Mouse (Mus musculus) midbrain, postnatal 0 days (tissue): ENCODE measurements at regions not wholly inside any gene's neighbourhood (a gene's known extent, or its start where the extent isn't known, plus 50 kb on each side); places are given as distances from the start of the nearest gene placed in this dataset.

Source experiments
- ATAC-seq: fragments of 200-750 bp; cut with Nextera tagmentation; 2 replicates; pipeline ENCODE4 v1.8.0; 2017; ENCODE audit warnings: moderate number of reproducible peaks, mild to moderate bottlenecking, moderate TSS enrichment, moderate library complexity; ENCODE audit not compliant: low FRiP score
- DNase-seq: peaks from one replicate; pipeline ENCODE4 v3.0.0-alpha.2; 2015; ENCODE audit warnings: low spot score
- H3K27ac ChIP-seq: fragments of 300-500 bp; sonication (generic); 2 replicates; pipeline ENCODE4 v1.5.1; 2014; ENCODE audit warnings: low read depth, mild to moderate bottlenecking, low read length, mixed read lengths
- H3K27me3 ChIP-seq: fragments of 300-500 bp; sonication (generic); 2 replicates; pipeline ENCODE4 v1.6.1; 2014; ENCODE audit warnings: low read length, control low read depth, mixed read lengths; ENCODE audit not compliant: insufficient read depth
- H3K36me3 ChIP-seq: fragments of 300-500 bp; sonication (generic); 2 replicates; pipeline ENCODE4 v1.6.1; 2014; ENCODE audit warnings: low read length, control low read depth, mixed read lengths; ENCODE audit not compliant: insufficient read depth
- H3K4me1 ChIP-seq: fragments of 300-500 bp; sonication (generic); 2 replicates; pipeline ENCODE4 v1.6.1; 2014; ENCODE audit warnings: mild to moderate bottlenecking, control low read depth, antibody characterized with exemption, low read length, mixed read lengths; ENCODE audit not compliant: insufficient read depth
- H3K4me2 ChIP-seq: fragments of 300-500 bp; sonication (generic); 2 replicates; pipeline ENCODE4 v1.6.1; 2014; ENCODE audit warnings: low read depth, mild to moderate bottlenecking, low read length, mixed read lengths; ENCODE audit not compliant: poor library complexity, severe bottlenecking
- H3K4me3 ChIP-seq: fragments of 300-500 bp; sonication (generic); 2 replicates; pipeline ENCODE4 v1.5.1; 2014; ENCODE audit warnings: low read depth, mild to moderate bottlenecking, low read length, moderate library complexity
- H3K9ac ChIP-seq: fragments of 300-500 bp; sonication (generic); replicated peaks from 2 replicates; pipeline ENCODE4 v1.6.1; 2014; ENCODE audit warnings: mild to moderate bottlenecking, low read length, moderate library complexity, mixed read lengths; ENCODE audit not compliant: poor library complexity, severe bottlenecking
- H3K9me3 ChIP-seq: fragments of 300-500 bp; sonication (generic); 2 replicates; pipeline ENCODE4 v1.6.1; 2016; ENCODE audit warnings: low read length, control low read depth
- CTCF ChIP-seq: IDR thresholded peaks from 2 replicates; pipeline ENCODE4 v1.5.1; 2016; ENCODE audit warnings: antibody characterized with exemption, mild to moderate bottlenecking
- WGBS: fragments of 180-500 bp; shearing (Covaris S2); extraction: QIAGEN DNeasy Blood & Tissue Kit; methylation state at CpG from one replicate; pipeline ENCODE4 v1.1.7; 2014; 5-methylcytosine and 5-hydroxymethylcytosine counted together

DNA sequence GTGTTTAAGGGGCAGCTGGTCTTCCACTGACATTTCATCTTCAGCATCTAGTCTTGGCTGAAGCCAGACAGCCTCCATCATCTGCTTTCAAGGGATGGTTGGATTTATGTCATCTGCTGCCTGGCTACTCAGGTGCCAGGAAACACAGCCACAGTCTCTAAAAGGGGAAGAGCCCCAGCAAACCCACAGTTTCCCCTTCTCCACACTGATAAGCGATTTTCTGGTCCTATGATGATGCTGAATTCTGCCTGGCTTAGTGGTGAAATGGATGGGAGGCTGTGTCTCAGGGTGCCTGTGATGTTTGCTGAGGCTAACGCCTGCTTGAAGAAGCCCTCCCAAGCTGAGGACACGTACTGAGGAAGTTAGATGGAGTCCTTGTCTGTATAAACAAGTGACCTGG lies 160.5 kb downstream of the Unc5cl start:
- no peak overlapping the region for H3K4me2 ChIP-seq
- H3K36me3 ChIP-seq: no peaks in the 10 kb centered on the region
- WGBS: 70% methylated on average over 3 of the region's 3 CpGs
- ATAC-seq: no peak
- H3K9me3 ChIP-seq: no peaks in the 10 kb centered on the region
- no peak overlapping the region for H3K4me3 ChIP-seq
- H3K27ac ChIP-seq: no peak overlapping the region
- no peak for DNase-seq
- TF ChIP-seq CTCF: no peak
- no peak overlapping the region for H3K9ac ChIP-seq
- H3K4me1 ChIP-seq: no peaks in the 10 kb centered on the region
- no peaks in the 10 kb centered on the region for H3K27me3 ChIP-seq

DNA sequence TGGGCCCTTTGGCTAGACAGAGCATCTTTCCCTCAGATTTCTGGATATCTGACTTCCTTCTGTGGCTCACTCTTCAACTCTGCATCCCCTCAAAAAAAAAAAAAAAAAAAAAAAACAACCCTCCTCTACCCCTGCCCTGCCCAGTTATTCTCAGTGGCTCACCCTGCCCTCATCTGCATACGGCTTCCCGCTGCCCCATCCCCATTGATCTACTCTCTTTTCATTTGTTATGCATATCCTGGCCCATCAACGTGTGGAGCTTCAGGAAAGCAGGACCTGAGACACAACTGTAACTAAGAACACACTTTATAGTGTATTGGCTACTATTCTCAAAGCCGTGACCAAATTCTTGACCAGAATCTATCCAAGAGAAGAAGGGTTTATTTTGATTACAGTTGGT lies 161.5 kb downstream of the Unc5cl start:
- H3K9me3 ChIP-seq: no peaks in the 10 kb centered on the region
- H3K27ac ChIP-seq: no peak overlapping the region
- TF ChIP-seq CTCF: no peak
- H3K27me3 ChIP-seq: no peaks in the 10 kb centered on the region
- H3K4me3 ChIP-seq: no peak overlapping the region
- 41% methylated on average over 4 of the region's 4 CpGs for WGBS
- no peak overlapping the region for H3K9ac ChIP-seq
- no peaks in the 10 kb centered on the region for H3K36me3 ChIP-seq
- DNase-seq (no peak), ATAC-seq (no peak)
- no peaks in the 10 kb centered on the region for H3K4me1 ChIP-seq
- H3K4me2 ChIP-seq: no peak overlapping the region

DNA sequence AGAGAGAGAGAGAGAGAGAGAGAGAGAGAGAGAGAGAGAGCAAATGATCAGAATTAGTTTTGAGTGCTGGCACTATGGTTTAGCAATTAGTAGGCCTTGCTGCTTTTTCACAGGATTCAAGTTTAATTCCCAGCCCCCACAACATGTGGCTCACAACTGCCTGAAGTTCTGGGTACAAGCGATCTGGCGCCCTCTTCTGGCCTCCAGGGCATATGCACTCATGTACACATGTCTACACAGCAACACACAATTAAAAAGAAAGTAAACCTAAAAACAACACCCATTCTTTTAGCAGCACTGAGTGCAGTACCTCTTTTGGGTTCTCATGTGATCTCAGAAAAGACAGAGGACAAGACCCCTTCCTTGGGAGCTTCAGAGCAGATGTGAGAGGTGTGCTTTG lies 166.2 kb downstream of the Unc5cl start:
- Histone ChIP-seq H3K4me3 (no peak overlapping the region), H3K4me1 (no peaks in the 10 kb centered on the region; the same call in 1 of the 2 replicates), H3K27me3 (no peaks in the 10 kb centered on the region), H3K9ac (no peak overlapping the region), H3K27ac (no peak overlapping the region), H3K9me3 (no peaks in the 10 kb centered on the region), H3K36me3 (no peaks in the 10 kb centered on the region), H3K4me2 (no peak overlapping the region)
- TF ChIP-seq CTCF: 0 out of 2 replicates have a peak, but pooled peaks have one; percentile 20
- ATAC-seq (no peak), DNase-seq (no peak)
- 73% methylated on average over 2 of the region's 2 CpGs for WGBS

DNA sequence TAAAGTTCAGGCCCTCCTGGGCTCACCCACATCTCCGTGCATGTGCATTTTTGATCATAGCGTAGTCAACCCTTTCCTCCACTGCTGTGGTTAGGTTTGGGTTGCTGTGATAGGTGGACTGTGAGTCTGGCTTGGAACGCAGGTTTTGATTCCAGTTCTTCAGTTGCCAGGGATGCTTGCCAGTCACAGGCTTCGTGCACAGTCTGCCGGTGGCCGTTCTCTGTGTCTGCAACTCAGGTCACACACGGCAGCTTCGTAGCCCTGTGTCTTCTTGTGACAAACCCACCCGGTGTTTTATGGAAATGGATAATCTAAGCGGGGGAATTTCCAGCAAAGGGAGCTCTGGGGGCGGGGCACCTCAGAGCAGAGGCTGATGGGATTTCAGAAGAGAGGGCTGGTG lies 167.0 kb downstream of the Unc5cl start:
- DNase-seq (no peak), ATAC-seq (no peak)
- no peak for TF ChIP-seq CTCF
- no peaks in the 10 kb centered on the region for H3K27me3 ChIP-seq
- 94% methylated on average over 11 of the region's 11 CpGs for WGBS
- peaks cover 3% of the 10 kb centered on the region; the same call in 1 of the 2 replicates for H3K4me1 ChIP-seq
- no peaks in the 10 kb centered on the region for H3K9me3 ChIP-seq
- H3K27ac ChIP-seq: no peak overlapping the region
- no peak overlapping the region for H3K9ac ChIP-seq
- H3K36me3 ChIP-seq: no peaks in the 10 kb centered on the region
- H3K4me2 ChIP-seq: no peak overlapping the region
- no peak overlapping the region for H3K4me3 ChIP-seq

DNA sequence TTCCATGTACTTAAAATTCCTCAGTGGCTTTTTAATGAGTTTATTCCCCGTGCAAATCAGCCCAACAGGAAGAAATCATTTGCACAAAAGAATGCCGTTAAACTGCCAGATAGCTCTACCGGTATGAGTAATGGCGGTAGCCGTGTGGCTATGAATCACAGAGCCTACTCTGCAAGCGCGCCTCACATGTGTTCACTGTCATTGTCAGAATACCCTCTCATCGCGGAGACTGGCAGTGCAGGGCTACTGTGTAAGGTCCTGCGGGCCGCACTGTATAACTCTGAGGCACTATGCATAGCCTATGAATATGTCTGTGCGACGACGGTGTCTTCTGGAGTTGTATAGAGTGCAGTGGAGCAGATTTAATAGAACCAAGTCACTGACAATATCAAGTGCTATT lies 170.2 kb downstream of the Unc5cl start:
- Histone ChIP-seq H3K9me3 (no peaks in the 10 kb centered on the region), H3K27me3 (no peaks in the 10 kb centered on the region), H3K4me2 (no peak overlapping the region), H3K9ac (no peak overlapping the region), H3K4me3 (no peak overlapping the region), H3K36me3 (no peaks in the 10 kb centered on the region), H3K27ac (no peak overlapping the region), H3K4me1 (peaks cover 3% of the 10 kb centered on the region; the same call in 1 of the 2 replicates)
- DNase-seq: no peak
- WGBS: 90% methylated on average over 14 of the region's 14 CpGs
- peak; percentile 16; the same call in 1 of the 2 replicates for ATAC-seq
- no peak for TF ChIP-seq CTCF

DNA sequence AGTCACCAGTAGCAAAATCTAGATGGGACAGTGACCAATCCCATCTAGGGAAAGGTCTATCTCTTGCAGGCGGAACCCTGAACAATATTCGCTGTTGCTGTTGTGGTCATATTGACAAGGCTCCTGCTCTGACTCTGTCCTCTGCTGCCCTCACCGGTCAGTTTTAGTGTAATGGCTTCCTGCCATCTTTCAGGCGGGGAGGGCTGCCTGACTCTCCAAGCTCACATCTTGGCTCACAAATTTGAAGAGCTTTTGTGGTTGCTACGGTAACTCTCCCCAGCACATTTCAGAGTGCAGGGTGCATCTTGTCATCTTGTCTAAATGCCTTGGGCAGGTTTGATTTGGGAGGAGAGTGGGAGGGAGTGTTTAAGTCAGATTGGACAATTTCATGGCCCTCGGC lies 171.3 kb downstream of the Unc5cl start:
- peak; percentile 27; the same call in 1 of the 2 replicates for ATAC-seq
- no peak overlapping the region for H3K27ac ChIP-seq

More for the DNA sequence above, 171.3 kb downstream of the Unc5cl start:
- no peaks in the 10 kb centered on the region for H3K9me3 ChIP-seq
- peak; percentile 51 for TF ChIP-seq CTCF
- H3K9ac ChIP-seq: no peak overlapping the region
- 61% methylated on average over 6 of the region's 6 CpGs for WGBS
- H3K4me1 ChIP-seq: peaks cover 3% of the 10 kb centered on the region; the same call in 1 of the 2 replicates
- H3K4me3 ChIP-seq: no peak overlapping the region
- H3K4me2 ChIP-seq: no peak overlapping the region
- no peaks in the 10 kb centered on the region for H3K36me3 ChIP-seq
- H3K27me3 ChIP-seq: no peaks in the 10 kb centered on the region
- peak; percentile 62 for DNase-seq
